Mouse (Mus musculus): Measurements from ENCODE around the gene Zfr2.

Gene Zfr2

DNA sequence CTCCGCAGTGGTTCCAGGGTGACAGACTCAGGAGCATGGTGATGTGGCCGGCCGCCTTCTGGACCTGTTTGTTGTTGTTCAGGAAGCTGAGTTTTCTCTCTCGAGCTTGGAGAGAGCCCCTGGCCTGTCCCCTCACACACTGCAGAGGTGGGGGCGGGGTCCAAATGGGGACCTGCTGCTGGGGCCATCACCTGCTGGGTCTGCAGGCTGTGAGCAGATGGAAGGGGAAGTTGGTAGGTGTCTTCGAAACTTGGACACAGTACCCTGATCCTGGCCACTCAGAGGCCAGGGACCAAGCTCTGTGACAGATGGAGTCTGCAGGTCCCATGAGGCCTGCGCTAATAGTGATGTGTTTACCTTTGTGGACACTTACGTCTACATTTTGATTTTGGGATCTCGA, 68.4 kb downstream of the Zfr2 start:
- no peak for DNase-seq (ENCODE audit: extremely low read depth, insufficient read length, low spot score)

Data from 3134 (cell line).